Mouse (Mus musculus): ENCODE measurements around the gene Map3k4.

Map3k4 gene

GRCm38 (mm10) chr17:12275756-12276155 is 42.8 kb downstream of the Map3k4 start:
- no peak for ATAC-seq (ENCODE audit: insufficient number of reproducible peaks, low FRiP score, low TSS enrichment)

DNA sequence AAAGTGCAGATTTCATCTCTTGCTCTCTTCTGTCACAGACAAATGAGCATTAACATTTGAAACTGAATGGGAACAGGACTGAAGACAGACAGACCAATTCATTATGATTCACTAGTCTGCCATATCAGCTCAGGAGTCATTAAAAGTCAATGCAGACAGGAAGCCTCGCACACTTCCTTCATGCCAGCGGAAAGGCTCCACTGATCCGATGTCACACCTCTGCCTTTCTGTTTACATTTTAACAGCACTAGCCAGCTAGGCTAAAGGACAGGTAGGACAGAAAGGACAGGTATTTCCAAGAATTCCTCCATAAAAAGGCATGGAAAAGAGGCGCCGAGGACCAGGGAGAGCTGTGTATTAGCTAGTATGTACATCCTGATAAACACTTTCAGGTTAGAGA is 45.6 kb downstream of the Map3k4 start:
- no peak for ATAC-seq (ENCODE audit: insufficient number of reproducible peaks, low FRiP score, low TSS enrichment)

- no peak for ATAC-seq (ENCODE audit: insufficient number of reproducible peaks, low FRiP score, low TSS enrichment)
Observed at GRCm38 (mm10) chr17:12271805-12272204, 46.8 kb downstream of the Map3k4 start.

DNA sequence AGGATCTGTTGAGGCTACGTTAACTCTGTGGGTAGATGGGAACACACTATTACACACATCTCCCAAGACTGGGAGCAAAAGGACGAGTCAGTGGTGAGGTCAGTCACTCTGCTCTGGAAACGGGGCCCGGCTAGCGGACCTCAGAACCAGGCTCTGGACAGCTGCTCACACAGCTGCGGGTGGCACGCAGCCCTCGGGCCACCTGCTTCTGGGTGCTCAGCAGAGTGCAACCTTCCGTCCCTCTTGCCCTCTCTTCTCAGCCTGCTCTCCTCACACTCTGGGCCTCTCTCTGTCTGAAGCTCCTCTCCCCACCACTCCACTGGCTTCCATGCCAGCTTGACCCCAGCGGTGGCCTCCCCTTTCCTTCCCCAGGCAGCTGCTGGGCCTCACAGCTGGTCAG is 50.1 kb downstream of the Map3k4 start:
- ATAC-seq (ENCODE audit: insufficient number of reproducible peaks, low FRiP score, low TSS enrichment), result no peak

DNA sequence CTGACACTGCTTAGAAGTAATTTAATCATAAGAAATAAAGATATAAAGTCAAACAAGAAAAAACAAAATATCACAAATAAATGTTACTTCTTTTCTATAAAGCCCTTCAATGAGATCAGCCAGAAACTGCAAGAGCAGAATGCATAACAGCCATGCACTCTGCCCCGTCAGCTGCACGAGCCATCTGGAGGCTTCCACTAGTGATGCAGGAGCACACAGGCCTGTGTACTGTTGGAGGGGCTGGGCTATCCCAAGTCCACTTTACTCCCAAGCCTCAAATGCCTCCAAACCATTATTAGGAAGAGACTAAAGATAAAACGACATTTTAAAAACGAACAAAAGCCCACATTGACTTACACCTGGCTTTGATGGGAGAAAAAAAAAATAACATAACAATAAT is 50.5 kb downstream of the Map3k4 start:
- ATAC-seq (ENCODE audit: insufficient number of reproducible peaks, low FRiP score, low TSS enrichment), result no peak

- no peak for ATAC-seq (ENCODE audit: insufficient number of reproducible peaks, low FRiP score, low TSS enrichment)
Observed at GRCm38 (mm10) chr17:12265969-12266925, 52.3 kb downstream of the Map3k4 start.

DNA sequence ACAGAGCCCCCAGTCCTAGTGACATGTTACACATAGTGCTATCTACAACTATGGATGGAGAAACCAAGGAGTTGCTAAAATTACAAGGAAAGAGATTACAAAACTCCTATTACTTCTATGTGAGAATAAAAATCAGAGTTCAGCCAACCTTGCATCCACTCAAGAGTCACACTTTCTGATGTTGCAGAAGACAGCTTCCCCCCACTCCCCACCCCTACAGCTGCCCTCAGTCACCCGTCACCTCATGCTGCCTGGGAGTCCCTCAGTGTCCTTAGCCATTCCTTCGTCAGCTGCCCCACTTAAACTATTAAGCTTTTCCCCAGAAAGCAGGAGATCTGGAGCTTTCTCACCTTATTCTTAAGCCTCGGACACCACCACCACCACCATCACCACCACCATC is 54.3 kb downstream of the Map3k4 start:
- no peak for ATAC-seq (ENCODE audit: insufficient number of reproducible peaks, low FRiP score, low TSS enrichment)

GRCm38 (mm10) chr17:12263787-12264186 is 54.8 kb downstream of the Map3k4 start:
- no peak for ATAC-seq (ENCODE audit: insufficient number of reproducible peaks, low FRiP score, low TSS enrichment)

DNA sequence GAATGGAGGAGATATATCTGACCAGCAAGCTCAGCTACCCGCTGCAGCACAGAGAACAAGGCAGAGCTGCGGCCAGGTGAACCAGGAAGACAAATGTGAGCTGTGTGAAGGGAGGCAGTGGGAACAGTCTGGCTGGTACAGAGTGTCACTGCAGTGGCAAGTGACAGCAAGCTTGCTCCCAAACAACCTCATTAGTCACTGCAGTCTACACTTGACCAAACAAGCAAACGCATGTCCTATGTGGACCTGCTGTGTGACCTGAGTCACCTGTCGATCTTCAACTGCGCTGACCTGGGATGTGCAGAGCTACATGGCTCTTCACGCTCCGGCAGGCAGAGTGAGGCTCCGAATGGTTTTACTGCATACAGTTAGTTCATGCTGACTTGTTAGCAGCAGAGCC is 55.7 kb downstream of the Map3k4 start:
- no peak for ATAC-seq (ENCODE audit: insufficient number of reproducible peaks, low FRiP score, low TSS enrichment)

DNA sequence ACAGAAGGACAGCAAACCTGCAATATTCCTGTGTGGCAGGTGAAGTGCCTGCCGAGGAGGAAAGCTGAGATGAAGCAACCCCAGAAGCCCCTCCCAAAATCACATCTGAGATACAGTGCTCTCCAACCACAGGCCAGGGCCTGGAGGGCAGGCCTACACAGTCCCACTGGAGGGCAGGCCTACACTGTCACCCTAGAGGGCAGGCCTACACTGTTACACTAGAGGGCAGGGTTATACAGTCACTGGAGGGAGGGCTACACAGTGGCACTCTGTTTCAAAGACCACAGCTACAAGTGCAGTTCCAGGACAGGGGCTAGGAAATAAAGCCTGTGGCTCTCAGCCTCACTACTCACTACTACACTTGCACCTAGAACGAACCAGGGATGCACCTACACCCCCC is 56.7 kb downstream of the Map3k4 start:
- no peak for ATAC-seq (ENCODE audit: insufficient number of reproducible peaks, low FRiP score, low TSS enrichment)

DNA sequence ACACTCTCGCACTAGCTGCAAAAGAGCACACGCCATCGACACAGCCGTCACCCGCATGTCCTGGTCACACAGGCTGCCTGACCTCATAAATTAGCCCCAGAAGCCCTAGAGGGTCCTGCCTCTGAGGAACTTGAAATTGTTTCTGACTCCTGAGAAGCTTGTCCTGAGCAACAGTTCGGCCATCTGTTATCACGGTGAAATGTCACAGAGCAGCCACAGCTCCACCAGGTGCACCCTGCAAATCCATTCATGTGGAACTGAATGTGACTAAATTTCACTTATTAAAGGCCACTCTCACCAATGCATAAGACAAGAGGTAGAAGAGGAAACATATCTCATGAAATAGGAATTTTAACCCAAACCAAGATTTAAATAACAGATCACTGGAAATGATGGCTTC is 57.2 kb downstream of the Map3k4 start:
- ATAC-seq (ENCODE audit: insufficient number of reproducible peaks, low FRiP score, low TSS enrichment), result no peak

GRCm38 (mm10) chr17:12259957-12260356 is 58.6 kb downstream of the Map3k4 start:
- no peak for ATAC-seq (ENCODE audit: insufficient number of reproducible peaks, low FRiP score, low TSS enrichment)

- ATAC-seq (ENCODE audit: insufficient number of reproducible peaks, low FRiP score, low TSS enrichment), result no peak
Observed at GRCm38 (mm10) chr17:12258517-12258916, 60.1 kb downstream of the Map3k4 start.

DNA sequence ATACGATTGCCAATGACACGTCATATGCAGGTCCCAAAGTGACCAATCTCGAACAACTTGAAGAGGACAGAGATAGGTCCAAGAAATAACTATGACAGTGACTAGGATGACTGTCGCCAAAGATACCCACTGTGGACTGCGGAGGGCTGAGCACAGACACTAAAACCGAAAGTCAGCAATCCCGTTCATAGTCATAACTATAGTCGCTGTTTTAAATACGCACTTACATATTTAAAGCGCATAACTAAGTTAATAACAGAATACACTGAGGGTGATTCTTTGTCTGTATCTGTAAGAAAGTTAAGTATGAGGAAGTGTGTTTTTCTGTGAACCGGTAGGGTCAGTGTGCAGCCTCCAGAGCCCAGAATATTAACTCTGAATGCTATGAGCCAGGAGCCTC is 62.5 kb downstream of the Map3k4 start:
- ATAC-seq (ENCODE audit: insufficient number of reproducible peaks, low FRiP score, low TSS enrichment), result no peak

DNA sequence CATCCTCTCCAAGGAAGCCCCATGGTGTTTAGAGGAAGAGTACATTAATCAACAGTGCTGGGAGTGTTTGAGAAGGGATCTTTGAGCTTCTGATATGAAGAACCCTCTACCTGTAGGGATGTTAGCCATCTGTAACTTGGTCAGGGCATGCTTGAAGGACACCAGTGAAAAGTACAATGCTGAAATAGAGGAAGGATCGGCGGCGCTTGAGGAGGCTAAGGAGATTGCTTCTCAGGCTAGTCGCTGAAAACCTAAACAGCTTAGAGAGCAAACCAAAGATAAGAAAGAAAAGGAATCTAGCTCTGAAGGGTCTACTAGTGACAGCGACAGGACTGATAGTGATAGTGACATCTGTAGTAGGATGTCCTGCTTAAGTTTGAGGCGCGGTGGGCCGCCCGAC is 68.0 kb downstream of the Map3k4 start:
- no peak for ATAC-seq (ENCODE audit: insufficient number of reproducible peaks, low FRiP score, low TSS enrichment)

GRCm38 (mm10) chr17:12249783-12250504 is 68.7 kb downstream of the Map3k4 start:
- ATAC-seq (ENCODE audit: insufficient number of reproducible peaks, low FRiP score, low TSS enrichment), result no peak

GRCm38 (mm10) chr17:12240701-12241100 is 77.9 kb downstream of the Map3k4 start:
- ATAC-seq (ENCODE audit: insufficient number of reproducible peaks, low FRiP score, low TSS enrichment), result no peak

- ATAC-seq (ENCODE audit: insufficient number of reproducible peaks, low FRiP score, low TSS enrichment), result no peak
Observed at GRCm38 (mm10) chr17:12232724-12233123, 85.9 kb downstream of the Map3k4 start.

GRCm38 (mm10) chr17:12231087-12231486 is 87.5 kb downstream of the Map3k4 start:
- no peak for ATAC-seq (ENCODE audit: insufficient number of reproducible peaks, low FRiP score, low TSS enrichment)

DNA sequence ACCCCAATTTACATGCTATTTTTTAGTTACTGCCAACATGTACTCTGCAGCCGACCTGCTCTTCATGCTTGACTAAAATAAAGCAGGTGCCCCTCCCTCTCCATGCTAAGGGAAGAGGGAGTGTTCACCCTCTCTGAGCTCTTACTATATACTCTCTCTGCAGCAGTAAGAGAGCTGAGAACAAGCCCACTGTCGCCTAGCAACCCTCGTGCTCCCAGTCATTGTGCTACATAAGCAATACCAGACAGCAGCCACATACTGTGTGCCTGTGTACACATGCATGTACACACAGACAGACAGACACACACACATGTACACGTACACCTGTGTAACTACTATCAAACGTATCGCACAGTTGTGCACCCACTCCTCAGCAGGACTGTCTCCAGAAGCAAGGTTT is 88.4 kb downstream of the Map3k4 start:
- ATAC-seq (ENCODE audit: insufficient number of reproducible peaks, low FRiP score, low TSS enrichment), result no peak

GRCm38 (mm10) chr17:12229756-12230155 is 88.8 kb downstream of the Map3k4 start:
- ATAC-seq (ENCODE audit: insufficient number of reproducible peaks, low FRiP score, low TSS enrichment), result no peak

DNA sequence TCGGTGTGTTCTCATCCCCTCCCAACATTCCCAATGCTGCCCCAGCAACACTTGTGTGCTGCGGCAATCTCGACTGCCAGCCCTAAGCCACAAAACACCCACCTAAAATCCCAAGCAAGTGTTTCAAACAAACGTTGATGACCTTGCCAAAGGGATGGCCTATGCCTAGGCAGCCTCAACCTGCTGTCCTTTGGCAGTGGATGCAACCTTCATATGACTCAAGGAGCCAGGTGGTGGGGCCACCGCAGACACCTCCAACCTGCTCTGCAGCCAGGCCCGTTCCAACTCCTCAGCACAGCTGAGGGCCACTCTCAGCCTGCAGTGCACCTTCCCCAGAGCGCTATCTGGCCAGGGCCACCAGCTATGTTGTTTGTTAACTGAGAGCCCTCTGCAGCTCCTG is 90.1 kb downstream of the Map3k4 start:
- 0 out of 2 replicates have a peak, but pooled peaks have one; percentile 18 for ATAC-seq (ENCODE audit: insufficient number of reproducible peaks, low FRiP score, low TSS enrichment)

Data from cerebellum, adult (tissue).